Mouse (Mus musculus) kidney, postnatal 4 days (tissue): ENCODE results near the gene Rbm25.
"Not testable (repeated sequence)": the region's sequence is repeated elsewhere in the genome, so short reads cannot be mapped to it uniquely, and the experiment has no call there.

Source experiments
- DNase-seq, 2 experiments: peaks; one replicate each; pipeline ENCODE4 v3.0.0; 2021; ENCODE audit warnings: mixed read lengths in 2 of 2

Gene Rbm25

DNA sequence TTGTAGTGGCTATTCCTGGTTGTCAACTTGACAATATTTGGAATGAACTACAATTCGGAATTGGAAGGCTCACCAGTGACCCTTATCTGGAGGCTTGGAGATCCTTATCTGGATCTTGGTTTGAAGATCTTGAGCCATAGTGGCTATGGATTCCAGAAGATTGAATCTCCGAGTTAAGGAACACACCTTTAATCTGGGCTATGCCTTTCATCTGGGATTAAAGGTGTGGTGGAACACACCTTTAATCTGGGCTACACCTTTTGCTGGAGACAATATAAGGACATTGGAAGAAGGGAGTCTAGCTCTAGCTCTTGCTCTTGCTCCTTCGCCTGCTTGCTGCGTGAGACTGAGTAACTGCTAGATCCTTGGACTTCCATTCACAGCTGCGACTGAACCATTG lies at the start of gene Rbm25:
TSS of gene Rbm25 (plus strand) at position 301 of the 400 bp plus-strand sequence.
- not testable (repeated sequence) for DNase-seq

GRCm38 (mm10) chr12:83582106-83582505 lies 48.9 kb upstream of the Rbm25 start:
- DNase-seq = peak in 1 of 2 experiments; percentile 20

DNA sequence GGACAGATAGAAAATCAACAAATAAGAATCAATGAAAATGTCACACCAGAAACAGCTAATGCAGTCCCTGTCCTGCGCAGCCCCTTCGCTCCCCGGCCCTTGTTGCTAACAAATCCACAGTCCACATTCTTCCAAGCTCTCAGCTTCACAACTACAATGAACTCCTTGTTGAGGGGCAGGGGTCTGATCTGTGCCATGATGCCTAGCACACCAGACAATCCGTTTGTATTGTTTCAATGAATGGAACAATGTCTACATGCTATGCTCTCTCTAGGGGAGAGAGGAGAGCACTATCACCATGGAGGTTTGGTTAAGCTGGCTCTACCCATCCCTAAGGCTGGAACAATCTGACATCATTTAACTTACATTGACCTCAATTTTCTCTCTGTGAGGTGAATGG lies 48.3 kb upstream of the Rbm25 start:
- no peak for DNase-seq

GRCm38 (mm10) chr12:83586628-83587027 lies 44.4 kb upstream of the Rbm25 start:
- no peak for DNase-seq

DNA sequence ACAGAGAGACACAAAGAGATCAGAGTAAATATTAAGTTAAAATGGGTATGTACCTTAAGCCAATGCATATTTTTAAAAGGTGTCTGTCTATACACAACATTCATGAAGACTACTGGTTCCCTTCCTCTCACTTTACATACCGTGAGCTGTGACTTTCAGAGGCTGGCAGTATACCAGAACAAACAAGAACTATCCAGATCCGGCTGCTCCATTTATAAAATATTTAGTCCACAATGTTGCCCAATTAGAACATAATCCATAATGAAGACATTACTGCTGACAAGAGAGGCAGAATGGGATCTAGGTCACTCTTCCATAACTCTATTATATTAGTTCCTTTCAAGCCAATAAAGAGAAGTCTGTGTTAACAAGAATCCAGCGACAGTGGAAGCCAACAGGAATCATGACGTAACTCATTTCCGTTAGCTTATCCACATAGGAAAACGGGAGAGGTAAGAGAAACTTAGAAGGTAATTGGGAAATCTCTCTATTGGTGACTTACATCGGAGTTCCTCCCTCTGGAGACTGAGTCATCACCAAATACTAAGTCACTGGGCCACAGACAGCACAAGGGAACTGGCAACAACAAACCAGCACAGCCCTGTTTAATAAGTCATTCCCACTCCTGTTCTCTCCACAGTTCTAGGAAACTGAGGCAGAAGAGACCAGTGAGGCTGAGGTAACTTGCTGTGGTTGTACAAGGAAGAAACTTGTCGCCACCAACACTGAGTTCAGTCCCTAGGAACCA lies 39.1 kb upstream of the Rbm25 start:
- DNase-seq = no peak

GRCm38 (mm10) chr12:83594454-83595040 lies 36.5 kb upstream of the Rbm25 start:
- no peak for DNase-seq

- peak; percentile 8 to 12 for DNase-seq
These were observed 34.7 kb upstream of the Rbm25 start for GRCm38 (mm10) chr12:83596191-83596954.

- DNase-seq = peak; percentile 91 to 95
These were observed 34.0 kb upstream of the Rbm25 start, which contains the start of gene Zfyve1 for GRCm38 (mm10) chr12:83597025-83597501. Gene Zfyve1, minus strand, starts transcription at chr12:83597222.

- DNase-seq = no peak
These were observed 33.2 kb upstream of the Rbm25 start for GRCm38 (mm10) chr12:83597881-83598280.

DNA sequence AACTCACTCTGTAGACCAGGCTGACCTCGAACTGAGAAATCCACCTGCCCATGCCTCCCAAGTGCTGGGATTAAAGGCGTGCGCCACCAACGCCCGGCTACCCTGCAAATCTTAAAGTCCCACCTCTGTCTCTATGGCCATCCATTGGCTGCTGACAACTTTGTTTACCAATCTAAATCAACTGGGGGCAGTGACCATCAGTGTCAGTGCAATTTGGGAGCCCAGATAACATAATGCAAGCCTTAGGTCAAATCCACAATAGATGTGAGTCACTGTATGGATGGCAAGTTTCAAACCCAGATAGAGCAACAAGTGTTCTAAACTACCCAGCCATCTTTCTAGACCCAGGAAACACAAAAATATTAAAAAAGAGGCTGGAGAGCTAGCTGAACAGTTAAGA lies 28.8 kb upstream of the Rbm25 start:
- DNase-seq = no peak

DNA sequence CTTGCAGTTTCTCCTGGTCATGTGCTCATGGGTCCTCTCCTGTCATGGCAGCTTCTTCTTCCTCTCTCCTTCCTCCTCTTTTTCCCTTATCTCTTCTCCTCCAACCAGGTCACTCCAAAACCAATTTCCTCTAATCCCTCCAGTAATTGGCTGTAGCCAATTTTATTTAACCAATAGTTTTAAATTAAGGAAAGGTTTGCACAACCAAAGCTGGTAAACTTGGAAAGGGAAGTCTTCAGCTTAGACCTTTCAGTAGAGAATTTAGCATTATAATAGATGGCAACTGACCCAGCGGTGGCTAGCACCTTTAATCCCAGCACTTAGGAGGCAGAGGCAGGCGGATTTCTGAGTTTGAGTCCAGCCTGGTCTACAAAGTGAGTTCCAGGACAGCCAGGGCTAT lies 24.6 kb upstream of the Rbm25 start:
- DNase-seq = not testable (repeated sequence)

DNA sequence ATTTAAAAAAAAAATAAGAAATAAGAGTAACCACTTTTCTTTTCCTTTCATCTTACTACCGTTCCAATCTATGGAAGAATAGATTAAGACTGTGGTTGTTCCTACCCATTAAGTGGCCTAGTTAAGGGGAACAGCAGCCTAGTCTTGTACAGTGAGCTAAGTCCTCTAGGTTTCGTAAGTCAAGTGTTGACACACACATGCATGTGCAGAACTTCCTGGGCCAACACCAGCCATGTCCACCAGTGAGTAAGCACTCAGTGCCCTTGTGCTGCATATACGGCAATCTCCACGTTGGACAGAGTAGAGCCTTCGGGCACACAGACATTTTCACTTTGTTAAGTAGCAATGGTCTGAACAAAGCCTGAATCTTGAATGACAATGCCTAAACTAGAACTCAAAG lies 13.8 kb upstream of the Rbm25 start:
- DNase-seq = no peak

DNA sequence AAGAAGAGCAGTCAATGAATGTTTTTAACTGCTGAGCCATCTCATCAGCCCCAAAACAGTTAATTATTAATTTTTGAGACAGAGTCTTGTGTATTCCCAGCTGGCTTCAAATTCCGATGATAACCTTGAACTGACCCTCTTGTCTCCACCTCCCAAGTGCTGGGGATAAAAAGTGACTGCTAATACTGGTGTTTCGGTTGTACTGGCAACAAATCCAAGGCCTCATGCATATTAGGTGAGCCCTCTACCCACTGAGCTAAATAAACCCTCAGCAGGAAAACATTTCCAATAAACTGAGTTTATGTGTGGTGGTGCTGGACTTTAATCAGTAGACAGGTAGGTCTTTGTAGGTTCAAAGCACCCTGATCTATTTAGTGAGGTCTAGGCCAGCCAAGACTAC lies 12.1 kb upstream of the Rbm25 start:
- DNase-seq = no peak

DNA sequence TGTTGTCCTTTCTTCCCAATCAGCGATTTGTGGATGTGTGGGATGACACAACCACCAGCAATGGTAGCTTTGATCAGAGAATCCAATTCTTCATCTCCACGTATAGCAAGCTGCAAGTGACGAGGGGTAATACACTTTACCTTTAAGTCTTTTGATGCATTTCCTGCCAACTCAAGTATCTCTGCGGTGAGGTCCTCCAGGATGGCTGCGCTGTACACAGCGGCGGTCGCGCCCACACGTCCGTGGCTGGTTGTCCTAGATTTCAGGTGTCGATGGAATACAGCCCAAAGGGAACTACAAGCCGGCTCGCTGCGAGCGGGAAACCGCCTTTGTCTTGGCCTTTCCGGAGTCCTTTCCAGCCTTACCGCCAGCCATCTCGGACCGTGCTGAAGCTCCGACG lies 10.3 kb upstream of the Rbm25 start:
- DNase-seq = not testable (repeated sequence)

- DNase-seq = no peak
These were observed 8.8 kb upstream of the Rbm25 start for GRCm38 (mm10) chr12:83622031-83622755.

DNA sequence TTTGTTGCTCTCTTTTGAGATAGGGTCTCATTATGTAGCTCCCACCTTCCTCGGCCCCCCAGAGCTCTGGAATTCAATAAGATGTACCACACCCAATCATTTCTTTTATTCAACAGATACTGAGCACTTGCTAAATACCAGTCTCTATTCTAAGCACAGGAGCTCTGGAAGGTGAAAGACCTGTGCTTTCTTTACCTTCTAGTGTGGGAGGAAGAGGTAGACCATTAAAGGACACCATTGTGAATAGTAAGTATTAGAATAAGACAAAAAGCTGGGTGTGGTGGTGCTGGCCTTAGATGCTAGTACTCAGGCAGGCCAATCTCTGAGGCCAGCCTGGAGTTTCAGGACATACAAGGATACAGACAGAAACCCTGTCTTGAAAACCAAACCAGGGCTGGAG lies 6.7 kb upstream of the Rbm25 start:
- no peak for DNase-seq

- peak; percentile 92 to 96 for DNase-seq
These were observed 975 bp downstream of the Rbm25 start for GRCm38 (mm10) chr12:83631743-83632679.

DNA sequence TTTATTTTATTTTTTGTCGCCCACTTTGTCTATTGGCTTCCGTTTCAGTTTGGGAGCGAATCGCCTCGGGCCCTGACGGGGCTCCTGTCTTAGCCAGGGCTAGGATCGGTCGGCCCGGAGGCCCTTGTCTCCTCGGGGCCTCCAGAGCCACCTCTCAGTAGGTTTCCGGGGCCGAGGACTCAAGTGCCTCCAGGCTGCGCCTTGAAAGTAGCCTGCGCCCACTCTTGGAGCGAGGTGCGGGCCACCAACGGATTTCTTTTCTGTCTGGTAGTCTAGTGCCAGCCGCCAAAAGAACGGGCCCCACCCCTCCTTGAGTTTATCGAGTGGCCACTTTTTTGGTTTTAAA lies 1.6 kb downstream of the Rbm25 start:
- peak; percentile 55 to 69 for DNase-seq

DNA sequence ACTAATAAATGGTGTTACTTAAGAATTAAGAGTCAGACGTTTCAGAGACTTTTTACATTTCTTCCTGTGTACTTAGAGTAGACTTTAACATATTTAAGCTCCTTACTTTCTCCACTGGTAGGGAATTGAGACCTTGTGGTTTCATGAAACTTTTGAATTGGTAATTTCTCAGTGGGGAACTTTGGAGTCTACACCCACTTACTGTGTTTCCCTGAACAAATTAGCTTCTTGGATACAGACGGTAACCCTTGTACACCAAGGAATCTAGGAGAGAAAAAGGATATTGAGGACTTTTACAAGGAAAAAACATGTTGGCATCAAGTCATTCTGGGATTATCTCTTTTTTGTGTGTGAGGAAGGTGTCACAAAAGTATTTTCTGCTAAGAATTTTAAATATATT lies 2.8 kb downstream of the Rbm25 start:
- DNase-seq = no peak

- DNase-seq = no peak
These were observed 10.2 kb downstream of the Rbm25 start for GRCm38 (mm10) chr12:83641233-83641632.

DNA sequence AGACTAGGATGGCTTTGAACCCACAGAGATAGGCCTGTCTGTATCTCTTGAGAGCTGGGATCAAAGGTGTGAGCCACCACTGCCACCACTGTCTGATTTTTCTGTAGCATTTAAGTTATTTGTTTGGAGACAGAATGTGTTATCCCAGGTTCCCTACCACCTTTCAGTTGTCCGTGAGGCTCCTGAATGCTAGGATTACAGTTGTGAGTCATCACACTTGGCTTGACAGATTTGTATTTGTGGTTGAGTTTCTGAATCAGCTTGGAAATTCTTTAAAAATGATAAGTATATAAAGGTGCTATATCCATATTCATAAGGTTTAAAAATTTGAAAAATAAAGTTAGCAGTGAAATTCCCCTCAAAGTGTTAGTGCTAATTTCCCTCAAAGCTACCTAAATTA lies 12.1 kb downstream of the Rbm25 start:
- DNase-seq = no peak

GRCm38 (mm10) chr12:83650346-83650745 lies 19.3 kb downstream of the Rbm25 start:
- DNase-seq = no peak
